Mouse (Mus musculus) cerebellum, adult 18-20 months (tissue): Measurements from ENCODE around the gene Gm49320.

Experiments used
- DNase-seq, 2 experiments: peaks; one replicate each; pipeline ENCODE4 v3.0.0; 2021

Gene Gm49320

GRCm38 (mm10) chr8:4238434-4239192 lies at the start of gene Gm49320, which contains the start of gene Map2k7:
Gene Gm49320 (plus strand): TSS chr8:4238865.
Gene Map2k7 (plus strand): TSS chr8:4238740.
- peak; percentile 99 to 100 for DNase-seq

GRCm38 (mm10) chr8:4189031-4189722 lies 49.5 kb upstream of the Gm49320 start:
- DNase-seq, result no peak

- DNase-seq, result no peak
These were observed 46.4 kb upstream of the Gm49320 start for GRCm38 (mm10) chr8:4192305-4192704.

- DNase-seq, result peak; percentile 87 to 91
These were observed 45.7 kb upstream of the Gm49320 start for GRCm38 (mm10) chr8:4192807-4193587.

GRCm38 (mm10) chr8:4193588-4193894 lies 45.1 kb upstream of the Gm49320 start:
- no peak for DNase-seq

GRCm38 (mm10) chr8:4201321-4201720 lies 37.3 kb upstream of the Gm49320 start:
- no peak for DNase-seq

- no peak for DNase-seq
These were observed 33.2 kb upstream of the Gm49320 start for GRCm38 (mm10) chr8:4205246-4206123.

GRCm38 (mm10) chr8:4206182-4207015 lies 32.3 kb upstream of the Gm49320 start:
- DNase-seq, result peak; percentile 38 to 40

- DNase-seq, result no peak
These were observed 31.7 kb upstream of the Gm49320 start for GRCm38 (mm10) chr8:4207016-4207350.

GRCm38 (mm10) chr8:4211097-4211496 lies 27.6 kb upstream of the Gm49320 start:
- DNase-seq, result no peak

- DNase-seq, result no peak
These were observed 25.9 kb upstream of the Gm49320 start for GRCm38 (mm10) chr8:4212809-4213209.

GRCm38 (mm10) chr8:4213210-4214005 lies 25.3 kb upstream of the Gm49320 start:
- DNase-seq, result peak in 1 of 2 experiments; percentile 33

GRCm38 (mm10) chr8:4214006-4214980 lies 24.4 kb upstream of the Gm49320 start:
- DNase-seq, result peak in 1 of 2 experiments; percentile 30

GRCm38 (mm10) chr8:4216296-4216695 lies 22.4 kb upstream of the Gm49320 start:
- DNase-seq, result peak in 1 of 2 experiments; percentile 38

GRCm38 (mm10) chr8:4216791-4217621 lies 21.7 kb upstream of the Gm49320 start, which contains the start of gene Prr36:
Gene Prr36 (minus strand): TSS chr8:4217459.
- peak; percentile 64 to 67 for DNase-seq

- no peak for DNase-seq
These were observed 19.0 kb upstream of the Gm49320 start for GRCm38 (mm10) chr8:4219617-4220016.

GRCm38 (mm10) chr8:4222059-4222458 lies 16.6 kb upstream of the Gm49320 start:
- DNase-seq, result no peak

GRCm38 (mm10) chr8:4226323-4226722 lies 12.3 kb upstream of the Gm49320 start:
- DNase-seq, result no peak
